Mouse (Mus musculus): ENCODE measurements around the gene Pou2f1.

DNA sequence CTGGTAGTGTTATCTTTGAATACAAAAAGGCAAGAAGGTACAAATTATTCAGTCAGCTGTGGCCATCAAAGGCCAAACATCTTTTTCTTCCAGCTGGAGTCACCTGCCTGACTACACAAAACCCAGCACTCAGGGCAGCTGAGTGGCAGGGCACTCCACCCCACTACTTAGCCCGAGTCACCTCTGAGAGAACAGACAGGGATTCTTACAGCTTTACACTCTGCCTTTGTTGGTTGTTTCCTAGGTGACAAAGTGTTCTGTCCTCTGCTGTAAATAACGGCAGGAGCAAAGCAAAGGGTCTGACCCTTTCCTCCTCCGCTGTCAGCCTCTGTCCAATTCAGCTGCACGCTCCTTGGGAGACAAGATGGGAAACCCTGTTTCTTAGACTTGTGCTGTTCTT lies 21.5 kb upstream of the Pou2f1 start:
- TF ChIP-seq GATA2 (IDR thresholded peaks at IDR 0.05; ENCODE audit: borderline replicate concordance, low read depth, low read length) = no peak
- TF ChIP-seq TAL1 (conservative IDR thresholded peaks at IDR 0.05; ENCODE audit: low read depth, low read length) = no peak
